Mouse (Mus musculus) forebrain, embryonic 10.5 days (tissue): ENCODE results near the gene Plekha6. TPM values are rescaled to one million over a fixed set of nuclear protein-coding genes. Genes with fewer than 3 reads are reported as not detected.

Source experiments
- DNase-seq: peaks from one replicate; pipeline ENCODE4 v3.0.0-alpha.2; 2017; ENCODE audit warnings: low spot score; ENCODE audit errors: extremely low spot score
- H3K27ac ChIP-seq: fragments of 300-500 bp; sonication (generic); 2 replicates; pipeline ENCODE4 v1.5.1; 2016; ENCODE audit warnings: mild to moderate bottlenecking
- H3K27me3 ChIP-seq: fragments of 300-500 bp; sonication (generic); 2 replicates; pipeline ENCODE4 v1.6.1; 2016; ENCODE audit warnings: mild to moderate bottlenecking; ENCODE audit not compliant: poor library complexity, severe bottlenecking
- H3K36me3 ChIP-seq: fragments of 300-500 bp; sonication (generic); replicated peaks from 2 replicates; pipeline ENCODE4 v1.6.1; 2016; ENCODE audit warnings: mild to moderate bottlenecking, moderate library complexity
- H3K4me1 ChIP-seq: fragments of 300-500 bp; sonication (generic); 2 replicates; pipeline ENCODE4 v1.6.1; 2016
- H3K4me3 ChIP-seq: fragments of 300-500 bp; sonication (generic); 2 replicates; pipeline ENCODE4 v1.5.1; 2016; ENCODE audit warnings: mild to moderate bottlenecking, moderate library complexity
- H3K9me3 ChIP-seq: fragments of 300-500 bp; sonication (generic); 2 replicates; pipeline ENCODE4 v1.6.1; 2016; ENCODE audit warnings: mild to moderate bottlenecking, moderate library complexity
- WGBS: fragments of 180-500 bp; shearing (Covaris S2); methylation state at CpG from one replicate; pipeline ENCODE4 v1.1.7; 2016; 5-methylcytosine and 5-hydroxymethylcytosine counted together
- polyA plus RNA-seq: library from polyadenylated mRNA; unstranded; fragments of >200 nt; fragmentation: Nextera tagmentation; extraction: Ambion mirVana; gene quantifications from 2 replicates; pipeline ENCODE4 v1.2.1, GENCODE M21; 2016

The Plekha6 gene
- polyA plus RNA-seq, 1 experiment from 2014 or later, result 9.9 TPM

DNA sequence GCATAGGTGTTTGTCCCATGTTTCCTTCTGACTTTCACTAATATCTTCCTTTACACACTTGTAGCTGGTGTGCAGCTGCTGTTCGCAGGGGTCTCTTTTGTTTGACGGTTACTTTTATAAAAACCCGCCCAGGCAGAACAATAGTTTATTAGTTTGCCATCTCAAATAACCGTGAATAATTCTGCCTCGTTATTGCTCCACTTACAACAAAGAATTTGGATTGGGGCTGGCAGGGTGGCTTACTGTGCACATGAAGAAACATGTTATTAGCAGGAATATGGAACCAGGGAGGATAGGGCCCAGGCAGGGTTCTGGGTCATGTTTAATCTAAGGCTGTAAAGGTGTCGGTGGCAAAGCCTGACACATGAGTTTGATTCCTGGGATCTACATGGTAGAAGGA, 33.3 kb downstream of the Plekha6 start:
- H3K9me3 ChIP-seq, result no peaks in the 10 kb centered on the region
- peak overlapping the region; percentile 74; the same call in 1 of the 2 replicates for H3K27ac ChIP-seq
- no peak overlapping the region for H3K4me3 ChIP-seq
- peaks cover 88% of the 10 kb centered on the region for H3K4me1 ChIP-seq
- peaks cover 22% of the 10 kb centered on the region for H3K36me3 ChIP-seq
- WGBS, result 37% methylated on average over 6 of the region's 6 CpGs
- DNase-seq, result no peak
- H3K27me3 ChIP-seq, result peaks cover 85% of the 10 kb centered on the region

GRCm38 (mm10) chr1:133199706-133200105, 35.7 kb downstream of the Plekha6 start:
- 82% methylated on average over 7 of the region's 7 CpGs for WGBS
- Histone ChIP-seq H3K9me3 (no peaks in the 10 kb centered on the region), H3K36me3 (peaks cover 18% of the 10 kb centered on the region), H3K27ac (peak overlapping the region; percentile 53), H3K27me3 (peaks cover 78% of the 10 kb centered on the region), H3K4me1 (peaks cover 79% of the 10 kb centered on the region), H3K4me3 (no peak overlapping the region)
- DNase-seq, result no peak

GRCm38 (mm10) chr1:133201499-133201898, 37.5 kb downstream of the Plekha6 start:
- Histone ChIP-seq H3K4me3 (no peak overlapping the region), H3K4me1 (peaks cover 66% of the 10 kb centered on the region), H3K27ac (peak overlapping the region; percentile 44; the same call in 1 of the 2 replicates), H3K9me3 (no peaks in the 10 kb centered on the region), H3K36me3 (peaks cover 20% of the 10 kb centered on the region), H3K27me3 (peaks cover 75% of the 10 kb centered on the region)
- no peak for DNase-seq
- WGBS, result 63% methylated on average over 4 of the region's 4 CpGs

- Histone ChIP-seq H3K27ac (peak overlapping the region; percentile 44; the same call in 1 of the 2 replicates), H3K4me3 (no peak overlapping the region), H3K9me3 (no peaks in the 10 kb centered on the region), H3K36me3 (peaks cover 12% of the 10 kb centered on the region), H3K27me3 (peaks cover 60% of the 10 kb centered on the region), H3K4me1 (peaks cover 61% of the 10 kb centered on the region)
- whole genome bisulfite sequencing, result 59% methylated on average over 2 of the region's 2 CpGs
- DNase-seq, result no peak
Observed at GRCm38 (mm10) chr1:133203701-133204100, 39.7 kb downstream of the Plekha6 start.

DNA sequence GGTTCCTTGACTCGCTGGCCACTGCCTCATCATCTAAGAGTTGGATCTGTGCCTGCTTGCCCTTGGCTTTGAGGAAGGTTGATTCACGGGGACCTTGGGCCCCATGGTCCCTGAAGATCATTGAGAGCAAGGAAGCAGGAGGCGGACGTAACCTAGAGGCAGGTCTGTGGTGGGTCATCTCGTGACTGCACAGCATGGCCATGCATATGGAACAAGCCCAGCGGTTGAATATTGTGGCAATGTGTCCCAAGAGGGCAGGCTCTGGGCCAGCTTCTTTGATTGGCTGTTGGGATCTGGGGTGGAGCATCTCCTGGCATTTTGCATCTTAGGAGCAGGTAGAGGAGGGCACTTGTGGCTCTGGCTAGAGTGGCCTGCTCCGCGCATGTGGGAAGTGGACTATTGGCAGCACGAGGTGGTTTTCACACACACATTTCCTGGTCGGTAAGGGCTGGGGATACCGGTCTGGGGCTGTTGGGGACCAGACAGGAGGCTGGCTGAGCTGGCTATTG, 40.4 kb downstream of the Plekha6 start:
- Histone ChIP-seq H3K27me3 (peaks cover 53% of the 10 kb centered on the region), H3K36me3 (peaks cover 12% of the 10 kb centered on the region), H3K4me1 (peaks cover 63% of the 10 kb centered on the region), H3K4me3 (no peak overlapping the region), H3K9me3 (no peaks in the 10 kb centered on the region), H3K27ac (peak overlapping the region; percentile 44; the same call in 1 of the 2 replicates)
- DNase-seq, result no peak
- WGBS, result 75% methylated on average over 11 of the region's 11 CpGs

- Histone ChIP-seq H3K27me3 (peaks cover 50% of the 10 kb centered on the region), H3K36me3 (peaks cover 12% of the 10 kb centered on the region), H3K4me1 (peaks cover 63% of the 10 kb centered on the region), H3K4me3 (no peak overlapping the region), H3K9me3 (no peaks in the 10 kb centered on the region), H3K27ac (peak overlapping the region; percentile 62; the same call in 1 of the 2 replicates)
- WGBS, result 85% methylated on average over 10 of the region's 10 CpGs
- no peak for DNase-seq
Observed at GRCm38 (mm10) chr1:133204985-133205384, 41.0 kb downstream of the Plekha6 start.

GRCm38 (mm10) chr1:133208086-133208815, 44.2 kb downstream of the Plekha6 start:
- DNase-seq, result no peak
- peaks cover 68% of the 10 kb centered on the region for H3K4me1 ChIP-seq
- 0 out of 2 replicates have a peak overlapping the region, but pooled peaks have one; percentile 6 for H3K27ac ChIP-seq
- H3K27me3 ChIP-seq, result peaks cover 43% of the 10 kb centered on the region
- 75% methylated on average over 11 of the region's 11 CpGs for WGBS
- H3K4me3 ChIP-seq, result no peak overlapping the region
- peaks cover 5% of the 10 kb centered on the region; the same call in 1 of the 2 replicates for H3K36me3 ChIP-seq
- no peaks in the 10 kb centered on the region for H3K9me3 ChIP-seq

DNA sequence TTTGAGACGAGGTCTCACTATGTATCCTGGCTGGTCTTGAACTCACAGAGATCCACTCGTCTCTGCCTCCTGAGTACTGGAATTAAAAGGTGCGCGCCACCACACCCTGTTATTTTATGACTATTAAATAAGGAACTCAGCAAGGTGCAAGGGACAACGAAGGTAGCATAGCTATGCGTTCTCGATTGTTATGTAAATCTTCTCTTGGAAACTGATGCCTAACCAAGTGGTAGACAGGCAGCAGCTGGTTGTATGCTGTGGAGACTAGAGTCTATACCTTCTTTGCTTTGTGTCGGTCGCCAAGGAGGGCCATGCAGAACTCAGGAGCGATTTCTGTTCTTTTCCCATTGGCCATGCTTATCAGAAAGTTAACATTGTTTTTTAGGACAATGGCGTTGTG, 45.0 kb downstream of the Plekha6 start:
- H3K27ac ChIP-seq, result peak overlapping the region; percentile 85
- WGBS, result 85% methylated on average over 11 of the region's 11 CpGs
- DNase-seq, result no peak

DNA sequence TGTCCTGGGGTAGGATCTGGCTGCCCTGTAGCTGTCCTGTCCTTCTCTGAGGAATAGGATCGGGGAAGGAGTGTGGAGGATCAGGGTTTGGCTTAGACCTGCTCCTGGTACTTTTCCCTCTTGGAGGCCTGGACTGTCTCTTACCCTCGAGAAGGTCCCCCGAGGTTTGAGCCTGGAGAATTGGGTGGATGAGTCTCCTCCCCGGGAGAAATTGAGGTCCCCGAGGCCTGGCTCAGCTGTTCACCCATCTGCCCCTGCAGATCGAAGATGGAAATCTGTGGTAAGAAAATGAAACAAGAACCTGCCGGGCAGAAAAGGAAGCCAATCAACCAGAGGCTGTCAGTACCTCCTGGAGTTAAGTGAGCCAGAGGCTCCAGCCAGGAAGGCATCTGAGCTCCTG, 45.5 kb downstream of the Plekha6 start:
- H3K36me3 ChIP-seq, result peaks cover 5% of the 10 kb centered on the region; the same call in 1 of the 2 replicates
- H3K9me3 ChIP-seq, result no peaks in the 10 kb centered on the region
- no peak for DNase-seq
- peak overlapping the region; percentile 85 for H3K27ac ChIP-seq
- 66% methylated on average over 7 of the region's 7 CpGs for WGBS
- peaks cover 42% of the 10 kb centered on the region for H3K27me3 ChIP-seq
- no peak overlapping the region for H3K4me3 ChIP-seq
- H3K4me1 ChIP-seq, result peaks cover 68% of the 10 kb centered on the region

More for the DNA sequence above, 45.0 kb downstream of the Plekha6 start:
- Histone ChIP-seq H3K36me3 (peaks cover 5% of the 10 kb centered on the region; the same call in 1 of the 2 replicates), H3K4me1 (peaks cover 68% of the 10 kb centered on the region), H3K9me3 (no peaks in the 10 kb centered on the region), H3K27me3 (peaks cover 43% of the 10 kb centered on the region), H3K4me3 (no peak overlapping the region)

GRCm38 (mm10) chr1:133209901-133210516, 46.0 kb downstream of the Plekha6 start:
- Histone ChIP-seq H3K36me3 (peaks cover 5% of the 10 kb centered on the region; the same call in 1 of the 2 replicates), H3K9me3 (no peaks in the 10 kb centered on the region), H3K27me3 (peaks cover 39% of the 10 kb centered on the region), H3K27ac (peak overlapping the region; percentile 85), H3K4me1 (peaks cover 68% of the 10 kb centered on the region), H3K4me3 (no peak overlapping the region; the same call in 1 of the 2 replicates)
- WGBS, result 43% methylated on average over 17 of the region's 17 CpGs
- no peak for DNase-seq

GRCm38 (mm10) chr1:133210766-133211165, 46.8 kb downstream of the Plekha6 start:
- H3K9me3 ChIP-seq, result no peaks in the 10 kb centered on the region
- H3K27me3 ChIP-seq, result peaks cover 32% of the 10 kb centered on the region
- 77% methylated on average over 7 of the region's 7 CpGs for WGBS
- no peak for DNase-seq
- H3K27ac ChIP-seq, result peak overlapping the region; percentile 85
- H3K4me3 ChIP-seq, result no peak overlapping the region
- H3K36me3 ChIP-seq, result peaks cover 5% of the 10 kb centered on the region; the same call in 1 of the 2 replicates
- H3K4me1 ChIP-seq, result peaks cover 73% of the 10 kb centered on the region

DNA sequence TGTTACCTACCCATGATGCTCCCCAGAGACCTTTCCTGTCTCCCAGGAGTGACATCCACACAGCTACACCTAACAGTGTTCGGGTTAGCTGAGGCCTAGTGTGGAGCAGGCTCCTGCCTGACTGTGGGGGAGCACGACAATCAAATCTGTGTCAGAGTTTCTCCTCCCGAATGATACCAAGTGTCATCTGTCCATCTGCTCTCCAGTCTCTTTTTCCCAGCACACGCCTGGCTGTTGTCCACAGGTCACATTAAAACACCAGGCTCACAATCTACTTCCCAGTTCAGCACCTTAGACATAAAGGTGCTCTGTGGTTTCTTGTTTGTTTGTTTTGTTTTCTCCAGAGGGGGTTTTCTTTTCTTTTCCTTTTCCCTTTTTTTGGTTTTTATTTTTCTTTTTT, 48.3 kb downstream of the Plekha6 start:
- Histone ChIP-seq H3K27me3 (peaks cover 36% of the 10 kb centered on the region), H3K4me3 (no peak overlapping the region), H3K9me3 (no peaks in the 10 kb centered on the region), H3K27ac (peak overlapping the region; percentile 68), H3K36me3 (peaks cover 2% of the 10 kb centered on the region; the same call in 1 of the 2 replicates), H3K4me1 (peaks cover 88% of the 10 kb centered on the region)
- WGBS, result 80% methylated on average over 4 of the region's 4 CpGs
- DNase-seq, result no peak
